Mouse (Mus musculus): ENCODE data around the gene Nkx1-1.

Nkx1-1 gene

GRCm38 (mm10) chr5:33400819-33401218 lies 33.0 kb downstream of the Nkx1-1 start:
- DNase-seq (ENCODE audit: low spot score) = no peak

GRCm38 (mm10) chr5:33396828-33397227 lies 36.9 kb downstream of the Nkx1-1 start:
- peak; percentile 18 for DNase-seq (ENCODE audit: low spot score)

GRCm38 (mm10) chr5:33395693-33396092 lies 38.1 kb downstream of the Nkx1-1 start:
- no peak for DNase-seq (ENCODE audit: low spot score)

GRCm38 (mm10) chr5:33393803-33394202 lies 40.0 kb downstream of the Nkx1-1 start:
- peak; percentile 87 for DNase-seq (ENCODE audit: low spot score)

GRCm38 (mm10) chr5:33387550-33387949 lies 46.2 kb downstream of the Nkx1-1 start:
- no peak for DNase-seq (ENCODE audit: low spot score)

Measured in layer of hippocampus, adult 11-12 months (tissue).